Mouse (Mus musculus) lung, adult 2 months (tissue): ENCODE measurements at regions not wholly inside any gene's neighbourhood (a gene's known extent, or its start where the extent isn't known, plus 50 kb on each side); places are given as distances from the start of the nearest gene placed in this dataset.

Source experiments
- CTCF ChIP-seq: fragments of 200-500 bp; IDR thresholded peaks from 2 replicates; pipeline ENCODE4 v1.5.1; 2011; ENCODE audit warnings: mild to moderate bottlenecking, low read length, control low read depth; ENCODE audit not compliant: insufficient read depth
- POLR2A ChIP-seq: fragments of 200-500 bp; IDR thresholded peaks from 2 replicates; pipeline ENCODE4 v1.6.1; 2011; ENCODE audit warnings: low read depth, mild to moderate bottlenecking, control low read depth, low read length, borderline replicate concordance; ENCODE audit errors: extremely low read depth

DNA sequence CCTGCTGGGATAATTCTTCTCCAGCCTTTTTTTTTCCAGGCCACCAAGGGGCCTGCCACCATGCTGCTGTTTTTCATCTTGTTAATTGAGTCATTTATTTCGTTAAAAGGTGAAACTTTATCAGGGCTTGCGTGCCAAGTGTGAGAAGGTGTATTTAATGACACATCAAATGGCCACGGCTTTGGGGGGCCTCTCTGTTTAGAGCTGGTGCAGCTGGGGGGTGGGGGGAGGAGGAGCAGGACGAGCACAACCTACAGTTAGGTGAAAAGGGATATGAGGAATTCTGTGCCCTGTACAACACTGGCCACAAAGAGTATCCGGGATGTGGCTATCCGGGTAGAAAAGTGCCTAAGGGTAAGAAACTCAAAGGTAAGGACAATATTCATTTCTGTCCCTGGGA is 213.6 kb downstream of the Bcl11b start:
- TF ChIP-seq CTCF (no peak), POLR2A (no peak)
